Mouse (Mus musculus) layer of hippocampus, adult 2 months (tissue): ENCODE measurements around the gene Gm5773. TPM values are rescaled to one million over a fixed set of nuclear protein-coding genes. Genes with fewer than 3 reads are reported as not detected.
"Not testable (repeated sequence)": the region's sequence is repeated elsewhere in the genome, so short reads cannot be mapped to it uniquely, and the experiment has no call there.

ENCODE experiments used
- DNase-seq, 2 experiments: peaks; one replicate each; pipeline ENCODE4 v3.0.0; 2022; ENCODE audit warnings: low spot score in 2 of 2
- H3K27ac ChIP-seq: fragments of 200-600 bp; 2 replicates; pipeline ENCODE4 v1.8.1; 2022
- H3K4me3 ChIP-seq: fragments of 200-600 bp; 2 replicates; pipeline ENCODE4 v1.8.1; 2022; ENCODE audit warnings: mild to moderate bottlenecking
- CTCF ChIP-seq: fragments of 200-600 bp; conservative IDR thresholded peaks from 2 replicates; pipeline ENCODE4 v1.8.1; 2022; ENCODE audit warnings: antibody characterized with exemption, mild to moderate bottlenecking, moderate library complexity
- long read RNA-seq, 2 experiments: library from polyadenylated mRNA; stranded (forward); transcript quantifications; one replicate each; pipeline ENCODE4 v2.0.0; 2021; ENCODE audit warnings: borderline mapping rate in 2 of 2
- total RNA-seq, 2 experiments: library from RNA; stranded (reverse); gene quantifications; 2 replicates each; pipeline ENCODE4 v1.2.3; 2021

The Gm5773 gene
- not detected for total RNA-seq
- long read RNA-seq, experiment 1, result 0 reads
- long read RNA-seq, experiment 2, result 0 reads

- DNase-seq, H3K4me3 ChIP-seq, H3K27ac ChIP-seq: not testable (repeated sequence)
These were observed at the start of gene Gm5773 for GRCm38 (mm10) chr3:93772700-93773099. Gene Gm5773 (plus strand): TSS chr3:93773000.

GRCm38 (mm10) chr3:93745475-93745874 lies 27.3 kb upstream of the Gm5773 start:
- not testable (repeated sequence) for H3K4me3 ChIP-seq, H3K27ac ChIP-seq, DNase-seq

GRCm38 (mm10) chr3:93754022-93754421 lies 18.8 kb upstream of the Gm5773 start:
- H3K27ac ChIP-seq, DNase-seq, H3K4me3 ChIP-seq: not testable (repeated sequence)

- H3K27ac ChIP-seq, H3K4me3 ChIP-seq, DNase-seq: not testable (repeated sequence)
These were observed 23.3 kb downstream of the Gm5773 start, which contains the start of gene Tdpoz4 for GRCm38 (mm10) chr3:93796098-93796497. Gene Tdpoz4 (plus strand): TSS chr3:93796398.

GRCm38 (mm10) chr3:93813341-93813740 lies 40.5 kb downstream of the Gm5773 start:
- H3K27ac ChIP-seq, DNase-seq, H3K4me3 ChIP-seq: not testable (repeated sequence)
- TF ChIP-seq CTCF, result peak; percentile 57

Other genes with a start within 250 kb of the Gm5773 start
- gene S100a10, start 217.9 kb upstream of the Gm5773 start, total RNA-seq, result 10 to 100 TPM; 18.7 to 23.6 TPM
- gene Tdpoz2, start 120.3 kb upstream of the Gm5773 start, total RNA-seq, result not detected
- gene Tdpoz1, start 96.7 kb upstream of the Gm5773 start, total RNA-seq, result not detected
- not detected for gene Gm37596, start 79.9 kb upstream of the Gm5773 start, total RNA-seq
- not detected for gene Tdpoz4, start 23.4 kb downstream of the Gm5773 start, total RNA-seq
- not detected for gene Tdpoz3, start 53.0 kb downstream of the Gm5773 start, total RNA-seq
- gene Gm9117, start 170.5 kb downstream of the Gm5773 start, total RNA-seq, result not detected
- gene Tdpoz5, start 188.3 kb downstream of the Gm5773 start, total RNA-seq, result not detected